8 mouse cellular contexts compared by ENCODE assay signal in genomic region chr12:36207072-36207799, GRCm38 (mm10). TPM values are rescaled to one million over a fixed set of nuclear protein-coding genes. Genes with fewer than 3 reads are reported as not detected.
DNase-seq lines count a peak whose midpoint lies in the region; ATAC-seq and TF ChIP-seq lines count a peak whose summit lies in the region.

No protein-coding gene starts in this region.

- intact Hi-C loops in heart, postnatal 10 days (cut with DNase I): no loop called here

- no peaks in the 10 kb centered on the region for H3K9me3 ChIP-seq in forebrain, postnatal 0 days (ENCODE audit: low read length)
- H3K9me3 ChIP-seq in lung, postnatal 0 days (ENCODE audit: low read length): no peaks in the 10 kb centered on the region

- H3K27ac ChIP-seq in forebrain, postnatal 0 days (ENCODE audit: low read depth, low read length): no peak overlapping the region
- no peak overlapping the region for H3K27ac ChIP-seq in lung, postnatal 0 days (ENCODE audit: low read length)

- H3K4me3 ChIP-seq in forebrain, postnatal 0 days (ENCODE audit: low read depth, low read length): no peak overlapping the region
- H3K4me3 ChIP-seq in lung, postnatal 0 days (ENCODE audit: low read depth, low read length): no peak overlapping the region

- H3K4me2 ChIP-seq in forebrain, postnatal 0 days (ENCODE audit: low read depth): peak overlapping the region; percentile 20; the same call in 1 of the 2 replicates
- no peak overlapping the region; the same call in 1 of the 2 replicates for H3K4me2 ChIP-seq in lung, postnatal 0 days (replicated peaks; ENCODE audit: low read depth, low read length)

- no peak for TF ChIP-seq EP300 in lung, postnatal 0 days (IDR thresholded peaks at IDR 0.05)

- H3K36me3 ChIP-seq in forebrain, postnatal 0 days (ENCODE audit: insufficient read depth): no peaks in the 10 kb centered on the region
- no peaks in the 10 kb centered on the region for H3K36me3 ChIP-seq in lung, postnatal 0 days (ENCODE audit: insufficient read depth, low read length)

- no peak overlapping the region for H3K9ac ChIP-seq in forebrain, postnatal 0 days
- no peak overlapping the region for H3K9ac ChIP-seq in lung, postnatal 0 days (replicated peaks; ENCODE audit: low read depth)

- TF ChIP-seq CTCF in forebrain, postnatal 0 days (IDR thresholded peaks at IDR 0.05; ENCODE audit: low read depth): no peak
- TF ChIP-seq CTCF in lung, postnatal 0 days (IDR thresholded peaks at IDR 0.05): no peak

- DNase-seq in NIH3T3 (ENCODE audit: low read depth): peak; percentile 59
- DNase-seq in brain, embryonic 18.5 days (ENCODE audit: low read depth, low spot score): peak; percentile 56
- peak; percentile 65 for DNase-seq in forebrain, postnatal 0 days
- peak; percentile 67 to 76 for DNase-seq in heart, postnatal 10 days
- DNase-seq in kidney, postnatal 14 days: peak; percentile 77
- DNase-seq in lung, postnatal 0 days (ENCODE audit: low spot score): peak; percentile 76
- peak; percentile 6 for DNase-seq in retina, adult 2 months (ENCODE audit: low read depth, low spot score)

- no peaks in the 10 kb centered on the region for H3K27me3 ChIP-seq in forebrain, postnatal 0 days (ENCODE audit: insufficient read depth, low read length)
- no peaks in the 10 kb centered on the region for H3K27me3 ChIP-seq in lung, postnatal 0 days (replicated peaks; ENCODE audit: insufficient read depth, low read length)

- H3K4me1 ChIP-seq in forebrain, postnatal 0 days (ENCODE audit: insufficient read depth): no peaks in the 10 kb centered on the region
- no peaks in the 10 kb centered on the region for H3K4me1 ChIP-seq in lung, postnatal 0 days (ENCODE audit: insufficient read depth, low read depth, low read length)

- peak; percentile 93 for ATAC-seq in forebrain, postnatal 0 days
- ATAC-seq in lung, postnatal 0 days: peak; percentile 78
- ATAC-seq in erythroid progenitor cell, adult 5-6 weeks (replicated peaks; ENCODE audit: low FRiP score, poor library complexity, severe bottlenecking): no peak

- 32% methylated on average over 9 of the region's 9 CpGs for WGBS in forebrain, postnatal 0 days
- WGBS in lung, postnatal 0 days: 48% methylated on average over 9 of the region's 9 CpGs

RNA-seq across cellular contexts. Expression of gene Lrrc72, which starts 46.0 kb away (rescaled TPM):
- not detected in 2 replicates for total RNA-seq in forebrain, postnatal 0 days (2014; rRNA removed)
- polyA plus RNA-seq in forebrain, postnatal 0 days (2015; fragmentation: Nextera tagmentation; extraction: Ambion mirVana): not detected in 2 replicates
- not detected for total RNA-seq in heart, postnatal 10 days (2021)
- polyA plus RNA-seq in lung, postnatal 0 days (2015; fragmentation: Nextera tagmentation; extraction: Ambion mirVana): not detected in 2 replicates
- not detected in 2 replicates for total RNA-seq in erythroid progenitor cell, adult 5-6 weeks (2015; ENCODE audit: low replicate concordance)
- not detected in 2 replicates for total RNA-seq in erythroid progenitor cell, adult 5-6 weeks (2017; ENCODE audit: low replicate concordance)

RNA-seq across cellular contexts. Expression of gene Bzw2, which starts 49.4 kb away (rescaled TPM):
- total RNA-seq in forebrain, postnatal 0 days (2014; rRNA removed): 379 and 428 TPM in 2 replicates
- polyA plus RNA-seq in forebrain, postnatal 0 days (2015; fragmentation: Nextera tagmentation; extraction: Ambion mirVana): 433 and 494 TPM in 2 replicates
- total RNA-seq in heart, postnatal 10 days (2021): 100 to 1,000 TPM; 137 to 153 TPM
- polyA plus RNA-seq in lung, postnatal 0 days (2015; fragmentation: Nextera tagmentation; extraction: Ambion mirVana): 43.4 and 44.2 TPM in 2 replicates
- total RNA-seq in erythroid progenitor cell, adult 5-6 weeks (2015; ENCODE audit: low replicate concordance): 18.4 and 28.1 TPM in 2 replicates
- total RNA-seq in erythroid progenitor cell, adult 5-6 weeks (2017; ENCODE audit: low replicate concordance): 9.6 and 13.4 TPM in 2 replicates

RNA-seq across cellular contexts. Expression of gene Ankmy2, which starts 50.3 kb away (rescaled TPM):
- 77.7 and 80.0 TPM in 2 replicates for total RNA-seq in forebrain, postnatal 0 days (2014; rRNA removed)
- 65.3 and 78.6 TPM in 2 replicates for polyA plus RNA-seq in forebrain, postnatal 0 days (2015; fragmentation: Nextera tagmentation; extraction: Ambion mirVana)
- 10 to 100 TPM; 19.7 to 23.8 TPM for total RNA-seq in heart, postnatal 10 days (2021)
- 21.4 and 24.1 TPM in 2 replicates for polyA plus RNA-seq in lung, postnatal 0 days (2015; fragmentation: Nextera tagmentation; extraction: Ambion mirVana)
- total RNA-seq in erythroid progenitor cell, adult 5-6 weeks (2015; ENCODE audit: low replicate concordance): 3.6 and 7.5 TPM in 2 replicates
- total RNA-seq in erythroid progenitor cell, adult 5-6 weeks (2017; ENCODE audit: low replicate concordance): 3.2 and 10.0 TPM in 2 replicates

Comparison
In these comparisons a context has a peak if more than half of its experiments do, and no peak if none do; other contexts are left out.
1. DNase-seq: peak in every context shown above with its lines; median percentile 77 in kidney, postnatal 14 days; 76 in lung, postnatal 0 days; 72 in heart, postnatal 10 days; 65 in forebrain, postnatal 0 days; 59 in NIH3T3; 56 in brain, embryonic 18.5 days; 6 in retina, adult 2 months.
2. RNA of gene Bzw2, which starts 49.4 kb away (total RNA-seq): 379 to 428 TPM in forebrain, postnatal 0 days and 137 to 153 TPM in heart, postnatal 10 days; 9.6 to 28.1 TPM in erythroid progenitor cell, adult 5-6 weeks; every median in the first group is over 4 times any median in the second.